Comparison of ENCODE assay signal across 10 mouse cellular contexts in genomic region chr4:117052626-117053025, GRCm38 (mm10). TPM values are rescaled to one million over a fixed set of nuclear protein-coding genes. Genes with fewer than 3 reads are reported as not detected.
DNase-seq lines count a peak whose midpoint lies in the region; ATAC-seq and TF ChIP-seq lines count a peak whose summit lies in the region.
"Had no signal": no experiment of that assay in that cellular context is flagged by ENCODE, and none has a peak within 500 bp of the region (broad histone marks: within the 10 kb centered on the region; RNA-seq: fewer than 3 reads in every experiment).

No protein-coding gene starts in this region.

- ATAC-seq in hindbrain, embryonic 16.5 days: peak; percentile 69
- ATAC-seq in hindbrain, embryonic 13.5 days (ENCODE audit: low FRiP score): no peak
- ATAC-seq in limb, embryonic 14.5 days (ENCODE audit: low FRiP score, low read depth): peak; percentile 71; the same call in 1 of the 2 replicates

- no peaks in the 10 kb centered on the region for H3K9me3 ChIP-seq in hindbrain, embryonic 16.5 days (ENCODE audit: control insufficient read depth, low read length)
- no peaks in the 10 kb centered on the region for H3K9me3 ChIP-seq in hindbrain, embryonic 13.5 days
- H3K9me3 ChIP-seq in limb, embryonic 14.5 days (ENCODE audit: control insufficient read depth, low read length): no peaks in the 10 kb centered on the region

- 63% methylated on average over 4 of the region's 4 CpGs for WGBS in hindbrain, embryonic 16.5 days
- WGBS in hindbrain, embryonic 13.5 days: 77% methylated on average over 4 of the region's 4 CpGs
- WGBS in limb, embryonic 14.5 days: 68% methylated on average over 4 of the region's 4 CpGs

- H3K9ac ChIP-seq in hindbrain, embryonic 16.5 days (ENCODE audit: low read depth, low read length): no peak overlapping the region
- H3K9ac ChIP-seq in hindbrain, embryonic 13.5 days: no peak overlapping the region
- H3K9ac ChIP-seq in limb, embryonic 14.5 days (ENCODE audit: low read depth, low read length, severe bottlenecking): no peak overlapping the region

- H3K4me1 ChIP-seq in hindbrain, embryonic 16.5 days (ENCODE audit: control insufficient read depth, insufficient read depth, low read depth, low read length): no peaks in the 10 kb centered on the region
- 0 out of 2 replicates have a peak, but pooled peaks cover 3% of the 10 kb centered on the region for H3K4me1 ChIP-seq in hindbrain, embryonic 13.5 days (replicated peaks)
- no peaks in the 10 kb centered on the region for H3K4me1 ChIP-seq in limb, embryonic 14.5 days (ENCODE audit: control insufficient read depth, insufficient read depth, low read length)

- TF ChIP-seq CTCF in brain, embryonic 14.5 days (IDR thresholded peaks at IDR 0.05; ENCODE audit: borderline replicate concordance, extremely low read depth, insufficient read depth, insufficient read length): no peak

- no peak overlapping the region for H3K4me2 ChIP-seq in hindbrain, embryonic 16.5 days (ENCODE audit: low read length)
- H3K4me2 ChIP-seq in hindbrain, embryonic 13.5 days: no peak overlapping the region
- no peak overlapping the region for H3K4me2 ChIP-seq in limb, embryonic 14.5 days (replicated peaks; ENCODE audit: low read depth, low read length, severe bottlenecking)

- H3K36me3 ChIP-seq in hindbrain, embryonic 16.5 days (ENCODE audit: control insufficient read depth, insufficient read depth, low read length): 0 out of 2 replicates have a peak, but pooled peaks cover 2% of the 10 kb centered on the region
- H3K36me3 ChIP-seq in hindbrain, embryonic 13.5 days: peaks cover 15% of the 10 kb centered on the region
- peaks cover 14% of the 10 kb centered on the region for H3K36me3 ChIP-seq in limb, embryonic 14.5 days (ENCODE audit: control insufficient read depth, insufficient read depth, low read length)

- DNase-seq in Muller cell, postnatal 12 days (ENCODE audit: inconsistent ontology term): peak; percentile 80
- peak; percentile 19 for DNase-seq in brain, embryonic 14.5 days (ENCODE audit: low read depth)
- DNase-seq in limb, embryonic 14.5 days (ENCODE audit: low spot score): peak; percentile 15
- no peak for DNase-seq in layer of hippocampus, adult 18-20 months (ENCODE audit: low spot score in 2 of 2)
- DNase-seq in embryo, embryonic 9.5 days (ENCODE audit: extremely low spot score): no peak
- DNase-seq: adrenal gland, postnatal 25 days; cerebellum, adult 11 months; kidney, postnatal 4 days had no signal

- H3K27ac ChIP-seq in hindbrain, embryonic 16.5 days (ENCODE audit: low read depth, low read length): 0 out of 2 replicates have a peak overlapping the region, but pooled peaks have one; percentile 36
- H3K27ac ChIP-seq in hindbrain, embryonic 13.5 days: no peak overlapping the region
- H3K27ac ChIP-seq in limb, embryonic 14.5 days (replicated peaks; ENCODE audit: low read depth, low read length): no peak overlapping the region

- no peak for TF ChIP-seq POLR2A in brain, embryonic 14.5 days (IDR thresholded peaks at IDR 0.05; ENCODE audit: borderline replicate concordance, extremely low read depth, insufficient read depth, insufficient read length, poor library complexity, severe bottlenecking)
- no peak for TF ChIP-seq POLR2A in limb, embryonic 14.5 days (IDR thresholded peaks at IDR 0.05; ENCODE audit: borderline replicate concordance, extremely low read depth, insufficient read depth, insufficient read length)

- H3K4me3 ChIP-seq in hindbrain, embryonic 16.5 days (ENCODE audit: low read length): no peak overlapping the region
- no peak overlapping the region for H3K4me3 ChIP-seq in hindbrain, embryonic 13.5 days
- H3K4me3 ChIP-seq in limb, embryonic 14.5 days (replicated peaks; ENCODE audit: low read length): no peak overlapping the region

- H3K27me3 ChIP-seq in hindbrain, embryonic 16.5 days (replicated peaks; ENCODE audit: control insufficient read depth, insufficient read depth, low read length): no peaks in the 10 kb centered on the region
- H3K27me3 ChIP-seq in hindbrain, embryonic 13.5 days: no peaks in the 10 kb centered on the region
- no peaks in the 10 kb centered on the region for H3K27me3 ChIP-seq in limb, embryonic 14.5 days (ENCODE audit: control insufficient read depth, insufficient read depth, low read length)

RNA-seq across cellular contexts. Expression of gene Eif2b3, which starts 33.4 kb away (rescaled TPM):
- 44.9 and 47.5 TPM in 2 replicates for polyA plus RNA-seq in hindbrain, embryonic 16.5 days (2015; fragmentation: Nextera tagmentation; extraction: Ambion mirVana)
- polyA plus RNA-seq in hindbrain, embryonic 13.5 days (2015; fragmentation: Nextera tagmentation; extraction: Ambion mirVana): 46.3 and 47.4 TPM in 2 replicates
- polyA plus RNA-seq in brain, embryonic 14.5 days (2012; rRNA removed): 24.6 and 25.0 TPM in 2 replicates
- 20.7 and 30.0 TPM in 2 replicates for polyA plus RNA-seq in limb, embryonic 14.5 days (2012; rRNA removed)
- polyA plus RNA-seq in limb, embryonic 14.5 days (2014; fragmentation: Nextera tagmentation; extraction: Ambion mirVana): 45.0 and 48.2 TPM in 2 replicates
- 10 to 100 TPM; 15.8 to 17.8 TPM for total RNA-seq in layer of hippocampus, adult 18-20 months (2021)

RNA-seq across cellular contexts. Expression of gene Ptch2, which starts 43.2 kb away (rescaled TPM):
- polyA plus RNA-seq in hindbrain, embryonic 16.5 days (2015; fragmentation: Nextera tagmentation; extraction: Ambion mirVana): 7.8 and 9.6 TPM in 2 replicates
- 6.8 and 7.9 TPM in 2 replicates for polyA plus RNA-seq in hindbrain, embryonic 13.5 days (2015; fragmentation: Nextera tagmentation; extraction: Ambion mirVana)
- polyA plus RNA-seq in brain, embryonic 14.5 days (2012; rRNA removed): 11.6 and 18.6 TPM in 2 replicates
- polyA plus RNA-seq in limb, embryonic 14.5 days (2012; rRNA removed): 24.0 and 37.5 TPM in 2 replicates
- polyA plus RNA-seq in limb, embryonic 14.5 days (2014; fragmentation: Nextera tagmentation; extraction: Ambion mirVana): 11.2 and 11.4 TPM in 2 replicates
- 1 to 10 TPM; 1.6 to 1.8 TPM for total RNA-seq in layer of hippocampus, adult 18-20 months (2021)

RNA-seq across cellular contexts. Expression of gene Hectd3, which starts 57.5 kb away (rescaled TPM):
- 22.0 and 23.9 TPM in 2 replicates for polyA plus RNA-seq in hindbrain, embryonic 16.5 days (2015; fragmentation: Nextera tagmentation; extraction: Ambion mirVana)
- 19.5 and 21.5 TPM in 2 replicates for polyA plus RNA-seq in hindbrain, embryonic 13.5 days (2015; fragmentation: Nextera tagmentation; extraction: Ambion mirVana)
- polyA plus RNA-seq in brain, embryonic 14.5 days (2012; rRNA removed): 59.3 and 60.4 TPM in 2 replicates
- polyA plus RNA-seq in limb, embryonic 14.5 days (2012; rRNA removed): 24.6 and 35.4 TPM in 2 replicates
- polyA plus RNA-seq in limb, embryonic 14.5 days (2014; fragmentation: Nextera tagmentation; extraction: Ambion mirVana): 11.1 and 11.2 TPM in 2 replicates
- total RNA-seq in layer of hippocampus, adult 18-20 months (2021): 10 to 100 TPM; 43.7 to 45.4 TPM

RNA-seq across cellular contexts. Expression of gene Urod, which starts 58.4 kb away (rescaled TPM):
- 59.8 and 60.2 TPM in 2 replicates for polyA plus RNA-seq in hindbrain, embryonic 16.5 days (2015; fragmentation: Nextera tagmentation; extraction: Ambion mirVana)
- polyA plus RNA-seq in hindbrain, embryonic 13.5 days (2015; fragmentation: Nextera tagmentation; extraction: Ambion mirVana): 69.7 and 70.2 TPM in 2 replicates
- polyA plus RNA-seq in brain, embryonic 14.5 days (2012; rRNA removed): 58.9 and 63.2 TPM in 2 replicates
- 78.5 and 92.3 TPM in 2 replicates for polyA plus RNA-seq in limb, embryonic 14.5 days (2012; rRNA removed)
- polyA plus RNA-seq in limb, embryonic 14.5 days (2014; fragmentation: Nextera tagmentation; extraction: Ambion mirVana): 79.2 and 96.1 TPM in 2 replicates
- total RNA-seq in layer of hippocampus, adult 18-20 months (2021): 10 to 100 TPM; 61.9 to 69.4 TPM

Comparison
In these comparisons a context has a peak if more than half of its experiments do, and no peak if none do; other contexts are left out.
1. DNase-seq: peak in Muller cell, postnatal 12 days (single experiment), brain, embryonic 14.5 days (single experiment) and limb, embryonic 14.5 days (single experiment); none in layer of hippocampus, adult 18-20 months (0 of 2) and embryo, embryonic 9.5 days (single experiment).